Mouse (Mus musculus): ENCODE measurements at regions not wholly inside any gene's neighbourhood (a gene's known extent, or its start where the extent isn't known, plus 50 kb on each side); places are given as distances from the start of the nearest gene placed in this dataset.

DNA sequence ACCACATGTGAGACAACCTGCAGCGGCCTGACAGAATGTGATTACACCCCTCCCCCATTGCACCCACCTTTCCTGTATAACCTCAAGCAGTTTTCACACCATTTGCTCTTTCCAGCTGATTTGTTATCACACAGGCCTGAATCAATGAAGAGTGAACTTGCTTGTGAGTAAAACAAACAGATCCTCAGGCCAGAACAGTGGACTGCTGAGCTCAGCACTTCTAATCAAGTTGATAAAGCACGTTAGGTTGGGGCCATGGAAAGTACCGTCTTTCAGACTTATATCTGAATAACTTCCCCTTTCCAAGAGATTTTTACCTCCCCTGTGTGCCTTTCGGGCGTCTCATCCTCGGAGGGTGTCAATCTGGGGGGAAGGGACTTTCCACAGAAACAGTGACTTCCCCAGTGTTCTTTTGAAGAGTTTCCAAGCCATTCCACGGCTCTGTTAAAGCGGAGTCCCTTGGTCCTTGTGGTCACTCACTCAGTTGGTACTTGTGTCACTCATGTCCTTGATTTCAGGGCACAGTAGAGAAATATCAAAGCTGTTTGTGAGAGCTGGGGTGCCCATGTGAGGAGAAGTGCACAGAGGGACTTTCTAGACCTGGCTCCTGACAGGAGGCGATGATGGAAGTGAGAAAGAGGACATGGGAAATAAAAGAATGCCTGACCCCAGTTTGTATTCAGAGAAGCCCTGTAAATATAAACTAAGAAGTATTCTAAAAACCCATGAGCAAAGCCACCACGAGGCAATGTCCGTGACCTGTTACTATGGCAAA, 317.9 kb upstream of the Arglu1 start:
- no peak for TF ChIP-seq POLR2A (IDR thresholded peaks at IDR 0.05; ENCODE audit: insufficient read length, low read depth)
- no peak for TF ChIP-seq MYOD1 (IDR thresholded peaks at IDR 0.05; ENCODE audit: control insufficient read depth in 1 of 3, insufficient read length in 2 of 3, low read depth in 2 of 3)
- no peak for TF ChIP-seq MYOG (IDR thresholded peaks at IDR 0.05; ENCODE audit: control insufficient read depth in 1 of 3, insufficient read depth in 1 of 3, insufficient read length in 2 of 3, low read depth in 2 of 3)
- no peak for TF ChIP-seq TCF12 (IDR thresholded peaks at IDR 0.05; ENCODE audit: insufficient read depth, poor library complexity, severe bottlenecking)
- no peak for TF ChIP-seq REST (IDR thresholded peaks at IDR 0.05; ENCODE audit: insufficient read depth, insufficient read length)
- TF ChIP-seq POLR2AphosphoS2 (IDR thresholded peaks at IDR 0.05; ENCODE audit: insufficient read length, low read depth) = no peak
- no peak for TF ChIP-seq E2F4 (IDR thresholded peaks at IDR 0.05; ENCODE audit: insufficient read depth)
- TF ChIP-seq USF1 (IDR thresholded peaks at IDR 0.05; ENCODE audit: low read depth) = no peak
- no peak for TF ChIP-seq MAX (IDR thresholded peaks at IDR 0.05; ENCODE audit: low read depth)
- no peak for TF ChIP-seq CEBPB (IDR thresholded peaks at IDR 0.05; ENCODE audit: insufficient read depth, poor library complexity, severe bottlenecking)
